Mouse (Mus musculus): Measurements from ENCODE around the gene Lsm12. TPM values are rescaled to one million over a fixed set of nuclear protein-coding genes. Genes with fewer than 3 reads are reported as not detected.
A peak's percentile ranks its signal among the peaks of the same experiment; 100 is the strongest.
"Not testable (repeated sequence)": the region's sequence is repeated elsewhere in the genome, so short reads cannot be mapped to it uniquely, and the experiment has no call there.

The Lsm12 gene
- polyA plus RNA-seq, 1 experiment from 2014 or later: 80.1 TPM

GRCm38 (mm10) chr11:102184253-102184645, 847 bp downstream of the Lsm12 start:
- Histone ChIP-seq H3K4me1 (replicated peaks; ENCODE audit: control insufficient read depth, insufficient read depth, low read length) (peaks cover 24% of the 10 kb centered on the region), H3K27ac (ENCODE audit: low read depth, low read length) (peak overlapping the region; percentile 92), H3K4me3 (ENCODE audit: low read depth, low read length) (peak overlapping the region; percentile 98), H3K4me2 (peak overlapping the region; percentile 87), H3K9me3 (ENCODE audit: control insufficient read depth, low read length) (no peaks in the 10 kb centered on the region), H3K27me3 (replicated peaks; ENCODE audit: control insufficient read depth, insufficient read depth, low read length) (no peaks in the 10 kb centered on the region), H3K36me3 (ENCODE audit: control insufficient read depth, insufficient read depth, low read length) (peaks cover 20% of the 10 kb centered on the region), H3K9ac (ENCODE audit: low read depth, low read length) (peak overlapping the region; percentile 95)
- ATAC-seq (replicated peaks; ENCODE audit: low FRiP score) (no peak), DNase-seq (ENCODE audit: low spot score) (no peak)
- whole genome bisulfite sequencing: 4% methylated on average over 7 of the region's 7 CpGs

GRCm38 (mm10) chr11:102179836-102180235, 5.3 kb downstream of the Lsm12 start:
- Histone ChIP-seq H3K4me2 (no peak overlapping the region), H3K27ac (ENCODE audit: low read depth, low read length) (no peak overlapping the region), H3K4me3 (ENCODE audit: low read depth, low read length) (no peak overlapping the region), H3K9ac (ENCODE audit: low read depth, low read length) (no peak overlapping the region), H3K36me3 (ENCODE audit: control insufficient read depth, insufficient read depth, low read length) (peaks cover 29% of the 10 kb centered on the region), H3K27me3 (replicated peaks; ENCODE audit: control insufficient read depth, insufficient read depth, low read length) (no peaks in the 10 kb centered on the region), H3K9me3 (ENCODE audit: control insufficient read depth, low read length) (no peaks in the 10 kb centered on the region), H3K4me1 (replicated peaks; ENCODE audit: control insufficient read depth, insufficient read depth, low read length) (peaks cover 11% of the 10 kb centered on the region)
- DNase-seq (ENCODE audit: low spot score) (no peak), ATAC-seq (replicated peaks; ENCODE audit: low FRiP score) (no peak)

- Histone ChIP-seq H3K9ac (ENCODE audit: low read depth, low read length) (no peak overlapping the region), H3K36me3 (ENCODE audit: control insufficient read depth, insufficient read depth, low read length) (peaks cover 32% of the 10 kb centered on the region)
Observed at GRCm38 (mm10) chr11:102168689-102169088, 16.4 kb downstream of the Lsm12 start.

GRCm38 (mm10) chr11:102167539-102167938, 17.6 kb downstream of the Lsm12 start:
- no peak overlapping the region for H3K27ac ChIP-seq (ENCODE audit: low read depth, low read length)
- DNase-seq (ENCODE audit: low spot score): no peak
- 87% methylated on average over 5 of the region's 5 CpGs for WGBS
- peaks cover 39% of the 10 kb centered on the region for H3K36me3 ChIP-seq (ENCODE audit: control insufficient read depth, insufficient read depth, low read length)
- no peak overlapping the region for H3K9ac ChIP-seq (ENCODE audit: low read depth, low read length)
- 0 out of 2 replicates have a peak, but pooled peaks cover 3% of the 10 kb centered on the region for H3K4me1 ChIP-seq (replicated peaks; ENCODE audit: control insufficient read depth, insufficient read depth, low read length)
- H3K4me2 ChIP-seq: no peak overlapping the region
- no peak overlapping the region for H3K4me3 ChIP-seq (ENCODE audit: low read depth, low read length)
- no peaks in the 10 kb centered on the region for H3K9me3 ChIP-seq (ENCODE audit: control insufficient read depth, low read length)
- no peaks in the 10 kb centered on the region for H3K27me3 ChIP-seq (replicated peaks; ENCODE audit: control insufficient read depth, insufficient read depth, low read length)
- ATAC-seq (replicated peaks; ENCODE audit: low FRiP score): no peak

More at GRCm38 (mm10) chr11:102168689-102169088, 16.4 kb downstream of the Lsm12 start:
- ATAC-seq (replicated peaks; ENCODE audit: low FRiP score): no peak
- no peaks in the 10 kb centered on the region for H3K27me3 ChIP-seq (replicated peaks; ENCODE audit: control insufficient read depth, insufficient read depth, low read length)
- no peak for DNase-seq (ENCODE audit: low spot score)
- H3K27ac ChIP-seq (ENCODE audit: low read depth, low read length): no peak overlapping the region
- no peak overlapping the region for H3K4me2 ChIP-seq
- no peaks in the 10 kb centered on the region for H3K9me3 ChIP-seq (ENCODE audit: control insufficient read depth, low read length)
- no peak overlapping the region for H3K4me3 ChIP-seq (ENCODE audit: low read depth, low read length)
- H3K4me1 ChIP-seq (replicated peaks; ENCODE audit: control insufficient read depth, insufficient read depth, low read length): 0 out of 2 replicates have a peak, but pooled peaks cover 3% of the 10 kb centered on the region
- WGBS: 85% methylated on average over 5 of the region's 5 CpGs

GRCm38 (mm10) chr11:102165971-102166722, 18.9 kb downstream of the Lsm12 start:
- Histone ChIP-seq H3K9ac (ENCODE audit: low read depth, low read length) (no peak overlapping the region), H3K4me2 (no peak overlapping the region), H3K4me3 (ENCODE audit: low read depth, low read length) (no peak overlapping the region), H3K4me1 (replicated peaks; ENCODE audit: control insufficient read depth, insufficient read depth, low read length) (0 out of 2 replicates have a peak, but pooled peaks cover 3% of the 10 kb centered on the region), H3K9me3 (ENCODE audit: control insufficient read depth, low read length) (no peaks in the 10 kb centered on the region), H3K36me3 (ENCODE audit: control insufficient read depth, insufficient read depth, low read length) (peaks cover 43% of the 10 kb centered on the region), H3K27ac (ENCODE audit: low read depth, low read length) (no peak overlapping the region), H3K27me3 (replicated peaks; ENCODE audit: control insufficient read depth, insufficient read depth, low read length) (no peaks in the 10 kb centered on the region)
- DNase-seq (ENCODE audit: low spot score): no peak
- no peak for ATAC-seq (replicated peaks; ENCODE audit: low FRiP score)
- 66% methylated on average over 6 of the region's 6 CpGs for WGBS

- Histone ChIP-seq H3K4me2 (no peak overlapping the region), H3K9me3 (ENCODE audit: control insufficient read depth, low read length) (no peaks in the 10 kb centered on the region), H3K4me1 (replicated peaks; ENCODE audit: control insufficient read depth, insufficient read depth, low read length) (peaks cover 3% of the 10 kb centered on the region), H3K36me3 (ENCODE audit: control insufficient read depth, insufficient read depth, low read length) (peaks cover 22% of the 10 kb centered on the region), H3K9ac (ENCODE audit: low read depth, low read length) (no peak overlapping the region), H3K27me3 (replicated peaks; ENCODE audit: control insufficient read depth, insufficient read depth, low read length) (no peaks in the 10 kb centered on the region), H3K4me3 (ENCODE audit: low read depth, low read length) (no peak overlapping the region), H3K27ac (ENCODE audit: low read depth, low read length) (no peak overlapping the region)
- ATAC-seq (replicated peaks; ENCODE audit: low FRiP score): no peak
- no peak for DNase-seq (ENCODE audit: low spot score)
- 72% methylated on average over 5 of the region's 5 CpGs for WGBS
Observed at GRCm38 (mm10) chr11:102159781-102160180, 25.3 kb downstream of the Lsm12 start.

GRCm38 (mm10) chr11:102158024-102158423, 27.1 kb downstream of the Lsm12 start:
- DNase-seq (ENCODE audit: low spot score); H3K4me3 ChIP-seq (ENCODE audit: low read depth, low read length); H3K27ac ChIP-seq (ENCODE audit: low read depth, low read length); H3K9ac ChIP-seq (ENCODE audit: low read depth, low read length); H3K4me1 ChIP-seq (replicated peaks; ENCODE audit: control insufficient read depth, insufficient read depth, low read length); ATAC-seq (replicated peaks; ENCODE audit: low FRiP score); H3K27me3 ChIP-seq (replicated peaks; ENCODE audit: control insufficient read depth, insufficient read depth, low read length); H3K9me3 ChIP-seq (ENCODE audit: control insufficient read depth, low read length); H3K4me2 ChIP-seq: not testable (repeated sequence)
- 80% methylated on average over 2 of the region's 2 CpGs for WGBS
- H3K36me3 ChIP-seq (ENCODE audit: control insufficient read depth, insufficient read depth, low read length): peaks cover 13% of the 10 kb centered on the region

GRCm38 (mm10) chr11:102156786-102157089, 28.4 kb downstream of the Lsm12 start:
- 7% methylated on average over 1 of the region's 1 CpGs for WGBS
- Histone ChIP-seq H3K4me3 (ENCODE audit: low read depth, low read length) (peak overlapping the region; percentile 93), H3K36me3 (ENCODE audit: control insufficient read depth, insufficient read depth, low read length) (peaks cover 7% of the 10 kb centered on the region), H3K27me3 (replicated peaks; ENCODE audit: control insufficient read depth, insufficient read depth, low read length) (no peaks in the 10 kb centered on the region), H3K4me1 (replicated peaks; ENCODE audit: control insufficient read depth, insufficient read depth, low read length) (peaks cover 3% of the 10 kb centered on the region), H3K9me3 (ENCODE audit: control insufficient read depth, low read length) (no peaks in the 10 kb centered on the region), H3K4me2 (peak overlapping the region; percentile 95), H3K9ac (ENCODE audit: low read depth, low read length) (0 out of 2 replicates have a peak overlapping the region, but pooled peaks have one; percentile 4), H3K27ac (ENCODE audit: low read depth, low read length) (no peak overlapping the region)
- DNase-seq (ENCODE audit: low spot score): no peak
- ATAC-seq (replicated peaks; ENCODE audit: low FRiP score): no peak
